Mouse (Mus musculus): ENCODE results near the gene Slc22a15.
A peak's percentile ranks its signal among the peaks of the same experiment; 100 is the strongest.

The Slc22a15 gene

DNA sequence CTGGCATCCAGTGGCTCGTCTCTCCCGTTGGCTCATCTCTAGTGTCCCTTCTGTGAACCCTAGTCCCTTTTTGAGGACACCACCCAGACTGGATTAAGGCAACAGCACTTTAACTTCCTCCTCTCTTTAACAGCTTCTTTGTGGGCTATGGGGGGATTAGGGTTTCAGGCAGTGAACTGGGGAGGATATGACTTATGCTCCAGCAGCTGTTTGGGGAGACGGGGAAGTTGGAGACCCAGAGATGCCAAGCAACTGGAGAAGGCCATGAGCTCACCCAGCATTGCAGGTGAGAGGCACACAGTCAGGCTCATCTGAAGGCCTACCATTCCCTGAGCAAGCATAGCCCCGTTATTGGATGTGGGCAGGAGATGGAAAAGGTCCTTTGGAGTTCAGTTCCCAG, 112.3 kb downstream of the Slc22a15 start:
- no peak for DNase-seq (ENCODE audit: low read depth, low spot score)

DNA sequence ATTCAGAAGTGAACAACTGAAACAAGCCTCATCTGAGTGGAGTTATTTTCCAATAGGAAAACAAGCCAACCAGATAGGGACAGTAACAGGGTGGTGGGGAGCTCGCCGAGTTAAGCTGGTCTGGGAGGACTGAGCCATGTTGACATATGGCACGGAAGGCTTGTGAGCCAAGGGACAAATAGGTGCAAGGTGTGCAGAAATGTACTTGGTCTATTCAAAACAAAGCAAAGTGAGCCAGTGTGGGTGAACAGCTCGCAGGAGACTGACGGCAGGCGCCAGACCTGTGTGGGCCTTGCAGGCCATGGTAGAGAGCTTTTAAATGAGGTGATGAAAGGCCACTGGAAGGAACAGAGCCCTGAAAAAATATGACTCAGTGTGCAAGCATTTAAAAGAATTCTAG, 116.6 kb downstream of the Slc22a15 start:
- no peak for DNase-seq (ENCODE audit: low read depth, low spot score)

DNA sequence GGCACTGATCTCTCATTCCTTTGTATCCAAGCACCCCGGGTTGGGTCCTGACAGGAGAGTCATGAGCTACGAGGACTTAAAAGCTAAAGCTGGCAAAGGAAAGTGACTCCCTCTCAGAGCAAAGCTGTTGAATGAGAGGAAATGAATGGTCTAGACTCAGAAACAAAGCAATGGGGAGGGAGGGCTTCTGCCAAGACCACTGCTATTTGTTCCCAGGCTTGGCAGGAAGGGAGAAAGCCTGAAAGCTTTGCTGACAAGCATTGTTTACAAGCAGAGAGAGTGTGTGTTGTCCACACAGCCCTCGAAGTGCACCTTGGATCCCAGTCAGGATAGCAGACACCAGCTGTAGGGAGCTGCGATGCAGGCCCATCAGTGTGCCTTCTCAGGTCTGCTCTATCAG, 117.3 kb downstream of the Slc22a15 start:
- no peak for DNase-seq (ENCODE audit: low read depth, low spot score)

DNA sequence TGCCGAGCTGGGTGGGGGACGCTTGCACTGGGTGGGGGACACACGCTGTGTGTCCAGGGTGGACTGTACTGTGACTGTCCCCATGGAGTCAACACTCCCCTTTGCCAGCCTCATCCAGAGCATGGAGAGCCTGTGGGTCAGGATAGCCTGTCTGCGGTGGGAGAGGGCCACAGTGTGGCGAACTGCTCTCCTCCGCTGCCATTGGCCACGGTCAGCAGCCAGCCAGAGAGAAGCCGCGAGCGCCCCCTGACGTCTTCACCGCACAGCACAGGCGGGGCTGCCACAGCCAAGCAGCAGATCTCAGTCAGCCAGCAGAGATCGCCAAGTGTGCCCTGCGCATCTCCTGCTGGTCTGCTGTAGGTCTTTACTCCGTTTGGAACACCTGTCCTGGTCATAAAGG, 118.1 kb downstream of the Slc22a15 start:
- DNase-seq (ENCODE audit: low read depth, low spot score), result peak; percentile 83
